Comparison of ENCODE assay signal across 16 mouse cellular contexts in genomic region chr13:111870505-111870904, GRCm38 (mm10).
DNase-seq lines count a peak whose midpoint lies in the region; ATAC-seq and TF ChIP-seq lines count a peak whose summit lies in the region.
"Had no signal": no experiment of that assay in that cellular context is flagged by ENCODE, and none has a peak within 500 bp of the region (broad histone marks: within the 10 kb centered on the region; RNA-seq: fewer than 3 reads in every experiment).

No protein-coding gene starts in this region.

- no peaks in the 10 kb centered on the region for H3K27me3 ChIP-seq in forebrain, embryonic 10.5 days (ENCODE audit: poor library complexity, severe bottlenecking)
- H3K27me3 ChIP-seq in forebrain, embryonic 15.5 days: peaks cover 2% of the 10 kb centered on the region; the same call in 1 of the 2 replicates
- H3K27me3 ChIP-seq in hindbrain, postnatal 0 days (ENCODE audit: insufficient read depth, low read length): no peaks in the 10 kb centered on the region
- H3K27me3 ChIP-seq in midbrain, embryonic 16.5 days (ENCODE audit: control insufficient read depth, insufficient read depth, low read depth, low read length): no peaks in the 10 kb centered on the region
- H3K27me3 ChIP-seq: stomach, embryonic 15.5 days had no signal

- DNase-seq in forebrain, embryonic 10.5 days (ENCODE audit: extremely low spot score, low spot score): no peak
- no peak for DNase-seq in layer of hippocampus, adult 2 months (ENCODE audit: low spot score in 2 of 2)
- no peak for DNase-seq in layer of hippocampus, adult 11-12 months (ENCODE audit: low spot score)
- no peak for DNase-seq in hindbrain, postnatal 0 days (ENCODE audit: low spot score)
- no peak for DNase-seq in spleen, adult 18-20 months
- no peak for DNase-seq in thymus, postnatal 10 days (ENCODE audit: low spot score in 2 of 2)
- DNase-seq: kidney, adult 2 months; kidney, postnatal 14 days; thymus, postnatal 25 days had no signal

- no peak for ATAC-seq in forebrain, embryonic 15.5 days (replicated peaks)
- ATAC-seq in hindbrain, postnatal 0 days: no peak
- no peak for ATAC-seq in midbrain, embryonic 16.5 days
- ATAC-seq: CD4-positive, CD25-positive, alpha-beta regulatory T cell, adult 4 months; lung, postnatal 0 days had no signal

- peak overlapping the region; percentile 31; the same call in 1 of the 2 replicates for H3K27ac ChIP-seq in forebrain, embryonic 10.5 days
- no peak overlapping the region for H3K27ac ChIP-seq in forebrain, embryonic 15.5 days (replicated peaks)
- H3K27ac ChIP-seq in layer of hippocampus, adult 2 months: peak overlapping the region; percentile 32; the same call in 1 of the 2 replicates
- H3K27ac ChIP-seq in hindbrain, postnatal 0 days: peak overlapping the region; percentile 64
- peak overlapping the region; percentile 45; the same call in 1 of the 2 replicates for H3K27ac ChIP-seq in midbrain, embryonic 16.5 days (ENCODE audit: low read length)
- H3K27ac ChIP-seq: limb, embryonic 13.5 days; stomach, embryonic 15.5 days had no signal

- no peaks in the 10 kb centered on the region for H3K36me3 ChIP-seq in forebrain, embryonic 10.5 days (replicated peaks)
- no peaks in the 10 kb centered on the region for H3K36me3 ChIP-seq in forebrain, embryonic 15.5 days
- no peaks in the 10 kb centered on the region for H3K36me3 ChIP-seq in hindbrain, postnatal 0 days (ENCODE audit: insufficient read depth, low read length)
- no peaks in the 10 kb centered on the region for H3K36me3 ChIP-seq in midbrain, embryonic 16.5 days (ENCODE audit: control insufficient read depth, insufficient read depth, low read length)
- H3K36me3 ChIP-seq: G1E; limb, embryonic 13.5 days; stomach, embryonic 15.5 days had no signal

- H3K9me3 ChIP-seq in forebrain, embryonic 10.5 days: peaks cover 6% of the 10 kb centered on the region; the same call in 1 of the 2 replicates
- H3K9me3 ChIP-seq in forebrain, embryonic 15.5 days: no peaks in the 10 kb centered on the region
- no peaks in the 10 kb centered on the region for H3K9me3 ChIP-seq in hindbrain, postnatal 0 days (ENCODE audit: low read length)
- H3K9me3 ChIP-seq in midbrain, embryonic 16.5 days (replicated peaks; ENCODE audit: control insufficient read depth, low read length, poor library complexity, severe bottlenecking): no peaks in the 10 kb centered on the region; the same call in 1 of the 2 replicates
- H3K9me3 ChIP-seq: stomach, embryonic 15.5 days had no signal

- 89% methylated on average over 4 of the region's 4 CpGs for WGBS in forebrain, embryonic 10.5 days
- 82% methylated on average over 4 of the region's 4 CpGs for WGBS in forebrain, embryonic 15.5 days
- WGBS in hindbrain, postnatal 0 days: 92% methylated on average over 4 of the region's 4 CpGs
- 86% methylated on average over 4 of the region's 4 CpGs for WGBS in midbrain, embryonic 16.5 days

- TF ChIP-seq CTCF in layer of hippocampus, adult 2 months (conservative IDR thresholded peaks at IDR 0.05): no peak
- no peak for TF ChIP-seq CTCF in hindbrain, postnatal 0 days (IDR thresholded peaks at IDR 0.05; ENCODE audit: low read depth)

- no peak overlapping the region for H3K9ac ChIP-seq in forebrain, embryonic 15.5 days (replicated peaks)
- H3K9ac ChIP-seq in hindbrain, postnatal 0 days (replicated peaks; ENCODE audit: low read length): no peak overlapping the region
- H3K9ac ChIP-seq in midbrain, embryonic 16.5 days (ENCODE audit: low read depth, low read length): no peak overlapping the region
- H3K9ac ChIP-seq: limb, embryonic 13.5 days; stomach, embryonic 15.5 days had no signal

- peaks cover 31% of the 10 kb centered on the region for H3K4me1 ChIP-seq in forebrain, embryonic 10.5 days
- H3K4me1 ChIP-seq in forebrain, embryonic 15.5 days: peaks cover 10% of the 10 kb centered on the region
- peaks cover 13% of the 10 kb centered on the region; the same call in 1 of the 2 replicates for H3K4me1 ChIP-seq in hindbrain, postnatal 0 days (ENCODE audit: insufficient read depth, low read length)
- H3K4me1 ChIP-seq in midbrain, embryonic 16.5 days (ENCODE audit: control insufficient read depth, insufficient read depth, low read length): peaks cover 10% of the 10 kb centered on the region

- H3K4me2 ChIP-seq in forebrain, embryonic 15.5 days (replicated peaks): no peak overlapping the region
- no peak overlapping the region for H3K4me2 ChIP-seq in hindbrain, postnatal 0 days (ENCODE audit: low read depth, low read length)
- H3K4me2 ChIP-seq in midbrain, embryonic 16.5 days (ENCODE audit: low read length): no peak overlapping the region
- H3K4me2 ChIP-seq: limb, embryonic 13.5 days; stomach, embryonic 15.5 days had no signal

- H3K4me3 ChIP-seq in forebrain, embryonic 10.5 days: no peak overlapping the region
- H3K4me3 ChIP-seq in forebrain, embryonic 15.5 days: no peak overlapping the region
- no peak overlapping the region for H3K4me3 ChIP-seq in layer of hippocampus, adult 2 months
- no peak overlapping the region for H3K4me3 ChIP-seq in hindbrain, postnatal 0 days (ENCODE audit: low read length)
- H3K4me3 ChIP-seq in midbrain, embryonic 16.5 days (ENCODE audit: low read depth, low read length): no peak overlapping the region
- H3K4me3 ChIP-seq: limb, embryonic 13.5 days; stomach, embryonic 15.5 days had no signal
